Mouse (Mus musculus): ENCODE measurements around the gene Syde2. TPM values are rescaled to one million over a fixed set of nuclear protein-coding genes. Genes with fewer than 3 reads are reported as not detected.
A peak's percentile ranks its signal among the peaks of the same experiment; 100 is the strongest.
"Not testable (repeated sequence)": the region's sequence is repeated elsewhere in the genome, so short reads cannot be mapped to it uniquely, and the experiment has no call there.

The Syde2 gene
- total and polyA plus RNA-seq, 3 experiments = 12.4 to 24.1 TPM; not detected in 1

GRCm38 (mm10) chr3:145963101-145964017, 24.3 kb upstream of the Syde2 start:
- Histone ChIP-seq H3K27me3 (ENCODE audit: control insufficient read depth in 1 of 2, insufficient read depth in 2 of 2, low read length in 2 of 2) (no peaks in the 10 kb centered on the region), H3K36me3 (ENCODE audit: control insufficient read depth in 1 of 2, insufficient read depth in 2 of 2, low read length in 2 of 2) (peaks cover 0 to 5% of the 10 kb centered on the region in 2 experiments; a peak in 2 of 4 replicates), H3K9me3 (replicated peaks; ENCODE audit: insufficient read depth, low read length) (no peaks in the 10 kb centered on the region), H3K9ac (ENCODE audit: control insufficient read depth, low read depth, low read length, poor library complexity, severe bottlenecking) (no peak overlapping the region), H3K4me3 (ENCODE audit: control insufficient read depth in 1 of 2, insufficient read depth in 1 of 2, low read depth in 2 of 2, low read length in 2 of 2) (no peak overlapping the region), H3K4me1 (ENCODE audit: control insufficient read depth in 1 of 2, insufficient read depth in 2 of 2, low read length in 2 of 2) (peaks cover 0 to 11% of the 10 kb centered on the region in 2 experiments; a peak in 3 of 4 replicates), H3K79me2 (ENCODE audit: control insufficient read depth, insufficient read depth, low read length, poor library complexity) (no peaks in the 10 kb centered on the region), H3K27ac (ENCODE audit: control insufficient read depth, low read depth, low read length) (no peak overlapping the region)
- TF ChIP-seq RCOR1 (IDR thresholded peaks at IDR 0.05; ENCODE audit: low read depth, low read length) = no peak
- no peak for DNase-seq (ENCODE audit: low read depth, low spot score)

GRCm38 (mm10) chr3:145964018-145964387, 23.7 kb upstream of the Syde2 start:
- TF ChIP-seq MYB (IDR thresholded peaks at IDR 0.05; ENCODE audit: low read depth, low read length) (no peak), CHD2 (IDR thresholded peaks at IDR 0.05; ENCODE audit: low read length) (no peak), GATA1 (IDR thresholded peaks at IDR 0.05; ENCODE audit: low read depth, low read length) (no peak), ZKSCAN1 (IDR thresholded peaks at IDR 0.05; ENCODE audit: low read depth, low read length) (no peak), JUND (IDR thresholded peaks at IDR 0.05; ENCODE audit: low read depth, low read length) (no peak), UBTF (IDR thresholded peaks at IDR 0.05; ENCODE audit: borderline replicate concordance, insufficient read depth, low read depth, low read length) (no peak), ZC3H11A (IDR thresholded peaks at IDR 0.05; ENCODE audit: low read depth, low read length) (no peak), POLR2AphosphoS2 (IDR thresholded peaks at IDR 0.05; ENCODE audit: low read length) (no peak), MYC (IDR thresholded peaks at IDR 0.05; ENCODE audit: low read depth, low read length) (no peak), MAZ (IDR thresholded peaks at IDR 0.05; ENCODE audit: low read depth, low read length) (no peak)
- H3K27ac ChIP-seq (ENCODE audit: control insufficient read depth, low read depth, low read length) = no peak overlapping the region

GRCm38 (mm10) chr3:145964473-145964872, 23.2 kb upstream of the Syde2 start:
- Histone ChIP-seq H3K36me3 (ENCODE audit: control insufficient read depth in 1 of 2, insufficient read depth in 2 of 2, low read length in 2 of 2) (peaks cover 0 to 5% of the 10 kb centered on the region in 2 experiments; a peak in 2 of 4 replicates), H3K79me2 (ENCODE audit: control insufficient read depth, insufficient read depth, low read length, poor library complexity) (no peaks in the 10 kb centered on the region), H3K9me3 (replicated peaks; ENCODE audit: insufficient read depth, low read length) (no peaks in the 10 kb centered on the region), H3K4me3 (ENCODE audit: control insufficient read depth in 1 of 2, insufficient read depth in 1 of 2, low read depth in 2 of 2, low read length in 2 of 2) (peak overlapping the region; percentile 31 to 39; a peak in 3 of 4 replicates), H3K9ac (ENCODE audit: control insufficient read depth, low read depth, low read length, poor library complexity, severe bottlenecking) (no peak overlapping the region), H3K27me3 (ENCODE audit: control insufficient read depth in 1 of 2, insufficient read depth in 2 of 2, low read length in 2 of 2) (no peaks in the 10 kb centered on the region), H3K27ac (ENCODE audit: control insufficient read depth, low read depth, low read length) (no peak overlapping the region), H3K4me1 (ENCODE audit: control insufficient read depth in 1 of 2, insufficient read depth in 2 of 2, low read length in 2 of 2) (peaks cover 0 to 11% of the 10 kb centered on the region in 2 experiments; a peak in 3 of 4 replicates)
- TF ChIP-seq GATA1 (IDR thresholded peaks at IDR 0.05; ENCODE audit: low read depth, low read length) = peak; percentile 68
- TF ChIP-seq ETS1 (IDR thresholded peaks at IDR 0.05; ENCODE audit: low read depth, low read length) = peak; percentile 67
- TF ChIP-seq RCOR1 (IDR thresholded peaks at IDR 0.05; ENCODE audit: low read depth, low read length) = peak; percentile 41; the same call in 1 of the 2 replicates
- TF ChIP-seq TAL1 (IDR thresholded peaks at IDR 0.05; ENCODE audit: low read length) = peak; percentile 87
- peak; percentile 67 to 72 for TF ChIP-seq EP300 (IDR thresholded peaks at IDR 0.05; ENCODE audit: low read depth in 1 of 2, low read length in 2 of 2)
- TF ChIP-seq ZNF384 (IDR thresholded peaks at IDR 0.05; ENCODE audit: low read depth, low read length) = 0 out of 2 replicates have a peak, but pooled peaks have one; percentile 23
- TF ChIP-seq RAD21 (IDR thresholded peaks at IDR 0.05; ENCODE audit: low read depth, low read length) = no peak
- TF ChIP-seq TCF12 (IDR thresholded peaks at IDR 0.05; ENCODE audit: low read depth, low read length) = peak; percentile 90
- no peak for TF ChIP-seq MEF2A (IDR thresholded peaks at IDR 0.05; ENCODE audit: extremely low read depth, insufficient replicate concordance, low read depth, low read length, poor library complexity, severe bottlenecking)
- DNase-seq (ENCODE audit: low read depth, low spot score) = peak; percentile 61

More at GRCm38 (mm10) chr3:145964018-145964387, 23.7 kb upstream of the Syde2 start:
- Histone ChIP-seq H3K9me3 (replicated peaks; ENCODE audit: insufficient read depth, low read length) (no peaks in the 10 kb centered on the region), H3K4me1 (ENCODE audit: control insufficient read depth in 1 of 2, insufficient read depth in 2 of 2, low read length in 2 of 2) (peaks cover 0 to 11% of the 10 kb centered on the region in 2 experiments; a peak in 3 of 4 replicates), H3K79me2 (ENCODE audit: control insufficient read depth, insufficient read depth, low read length, poor library complexity) (no peaks in the 10 kb centered on the region), H3K27me3 (ENCODE audit: control insufficient read depth in 1 of 2, insufficient read depth in 2 of 2, low read length in 2 of 2) (no peaks in the 10 kb centered on the region), H3K9ac (ENCODE audit: control insufficient read depth, low read depth, low read length, poor library complexity, severe bottlenecking) (no peak overlapping the region), H3K36me3 (ENCODE audit: control insufficient read depth in 1 of 2, insufficient read depth in 2 of 2, low read length in 2 of 2) (peaks cover 0 to 5% of the 10 kb centered on the region in 2 experiments; a peak in 2 of 4 replicates), H3K4me3 (ENCODE audit: control insufficient read depth in 1 of 2, insufficient read depth in 1 of 2, low read depth in 2 of 2, low read length in 2 of 2) (peak overlapping the region; percentile 17 to 31; a peak in 2 of 4 replicates)
- DNase-seq (ENCODE audit: low read depth, low spot score) = no peak

- not testable (repeated sequence) for H3K79me2 ChIP-seq (ENCODE audit: control insufficient read depth, insufficient read depth, low read length, poor library complexity); H3K9ac ChIP-seq (ENCODE audit: control insufficient read depth, low read depth, low read length, poor library complexity, severe bottlenecking); H3K36me3 ChIP-seq (ENCODE audit: control insufficient read depth in 1 of 2, insufficient read depth in 2 of 2, low read length in 2 of 2); DNase-seq (ENCODE audit: low read depth, low spot score); H3K4me3 ChIP-seq (ENCODE audit: control insufficient read depth in 1 of 2, insufficient read depth in 1 of 2, low read depth in 2 of 2, low read length in 2 of 2); H3K27ac ChIP-seq (ENCODE audit: control insufficient read depth, low read depth, low read length); H3K9me3 ChIP-seq (replicated peaks; ENCODE audit: insufficient read depth, low read length); H3K27me3 ChIP-seq (ENCODE audit: control insufficient read depth in 1 of 2, insufficient read depth in 2 of 2, low read length in 2 of 2)
- H3K4me1 ChIP-seq (ENCODE audit: control insufficient read depth in 1 of 2, insufficient read depth in 2 of 2, low read length in 2 of 2) = peaks cover 0 to 11% of the 10 kb centered on the region in 2 experiments; a peak in 3 of 4 replicates
These were observed 22.1 kb upstream of the Syde2 start for GRCm38 (mm10) chr3:145965583-145965982.
